Mouse (Mus musculus) bone marrow, adult 2 months (tissue): Measurements from ENCODE around the gene Ubiad1.

Experiments used
- CTCF ChIP-seq: fragments of 200-500 bp; IDR thresholded peaks from 2 replicates; pipeline ENCODE4 v1.5.1; 2011; ENCODE audit warnings: low read length, control low read depth; ENCODE audit not compliant: control insufficient read depth, insufficient read depth
- POLR2A ChIP-seq: fragments of 200-500 bp; IDR thresholded peaks from 2 replicates; pipeline ENCODE4 v1.6.1; 2011; ENCODE audit warnings: low read depth, mild to moderate bottlenecking, control low read depth, low read length, borderline replicate concordance; ENCODE audit not compliant: control insufficient read depth

DNA sequence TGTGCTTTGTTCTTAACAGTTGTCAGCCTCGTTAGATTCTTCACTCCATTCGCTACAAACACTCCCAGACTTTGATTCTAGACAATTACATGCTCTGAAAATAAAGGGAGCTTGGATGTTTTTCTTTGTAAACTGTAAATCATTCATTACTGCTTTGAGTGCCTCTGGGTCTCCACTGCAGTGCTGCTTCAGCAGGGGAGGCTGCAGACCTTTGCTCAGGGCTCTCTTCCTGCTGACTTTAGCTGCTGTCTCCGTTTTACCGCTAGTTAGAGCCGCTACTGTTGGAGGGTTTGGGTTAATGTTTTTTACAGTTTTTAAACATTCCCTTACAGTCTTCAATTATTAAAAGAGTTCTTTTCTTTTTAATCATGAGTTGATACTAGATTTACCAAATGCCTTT, 28.9 kb upstream of the Ubiad1 start:
- TF ChIP-seq CTCF = no peak
- no peak for TF ChIP-seq POLR2A
